Mouse (Mus musculus) gastrocnemius, adult 2 months (tissue): Measurements from ENCODE around the gene Stub1. TPM values are rescaled to one million over a fixed set of nuclear protein-coding genes. Genes with fewer than 3 reads are reported as not detected.

Source experiments
- DNase-seq: peaks from one replicate; pipeline ENCODE4 v3.0.0; 2022
- H3K27ac ChIP-seq: fragments of 200-600 bp; 2 replicates; pipeline ENCODE4 v1.8.1; 2022; ENCODE audit warnings: mild to moderate bottlenecking
- H3K4me3 ChIP-seq: fragments of 200-600 bp; 2 replicates; pipeline ENCODE4 v1.8.1; 2022; ENCODE audit warnings: mild to moderate bottlenecking, moderate library complexity
- CTCF ChIP-seq: fragments of 200-600 bp; IDR thresholded peaks from 2 replicates; pipeline ENCODE4 v1.8.1; 2022; ENCODE audit warnings: antibody characterized with exemption, mild to moderate bottlenecking, moderate library complexity
- intact Hi-C: fragments of 180-260 bp; cut with DNase I; formaldehyde crosslinking; loops from one replicate; pipeline ENCODE4 v1.15.1; 2025
- long read RNA-seq, 2 experiments: library from polyadenylated mRNA; stranded (forward); transcript quantifications; one replicate each; pipeline ENCODE4 v2.0.0; 2021
- total RNA-seq, 2 experiments: library from RNA; stranded (reverse); gene quantifications; 2 replicates each; pipeline ENCODE4 v1.2.3; 2021

The Stub1 gene
- total RNA-seq = 10 to 100 TPM; 85.8 to 93.8 TPM
- long read RNA-seq, experiment 1, transcript Stub1-207 (7 exons, 1,341 nt) = minor isoform, 12 of 220 reads
- long read RNA-seq, experiment 1, transcript Stub1-201 (7 exons, 1,803 nt) = major isoform, 134 of 220 reads
- long read RNA-seq, experiment 1, partial matches to known transcripts = 19 of 220 reads
- long read RNA-seq, experiment 1, other reads (novel, unspliced or antisense) = 49 of 220 reads
- long read RNA-seq, experiment 2, transcript Stub1-207 (7 exons, 1,341 nt) = minor isoform, 17 of 235 reads
- long read RNA-seq, experiment 2, transcript Stub1-201 (7 exons, 1,803 nt) = major isoform, 169 of 235 reads
- long read RNA-seq, experiment 2, partial matches to known transcripts = 10 of 235 reads
- long read RNA-seq, experiment 2, other reads (novel, unspliced or antisense) = 34 of 235 reads

DNA sequence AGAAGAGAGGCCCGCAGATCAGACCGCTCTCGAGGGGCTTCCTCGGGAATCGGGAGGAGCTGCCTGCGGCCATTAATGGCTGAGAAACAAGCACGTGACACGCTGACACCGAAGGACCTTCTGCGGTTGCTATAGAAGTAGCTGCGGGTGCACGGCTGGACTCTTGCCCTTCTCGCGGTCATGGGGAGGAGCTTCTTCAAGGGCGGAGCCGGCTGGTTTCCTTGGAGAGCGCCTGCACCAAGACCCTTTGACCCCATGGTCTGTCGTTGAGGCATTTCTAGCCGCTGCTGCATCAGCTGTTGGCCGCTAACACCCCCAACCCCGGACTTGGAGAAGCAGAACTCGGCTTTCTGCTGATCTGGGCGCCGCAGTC lies at the start of gene Stub1:
Gene Stub1, minus strand, starts transcription at position 114 of the 373 bp plus-strand sequence.
- peak; percentile 97 for DNase-seq
- TF ChIP-seq CTCF = no peak
- peak within 1 kb of the TSS; percentile 99 for H3K27ac ChIP-seq
- H3K4me3 ChIP-seq = peak within 1 kb of the TSS; percentile 95
- intact Hi-C loops = loop anchor here (5.0 kb wide), 1 partner anchor 34 kb away; the partner anchor contains the start of gene Mcrip2

DNA sequence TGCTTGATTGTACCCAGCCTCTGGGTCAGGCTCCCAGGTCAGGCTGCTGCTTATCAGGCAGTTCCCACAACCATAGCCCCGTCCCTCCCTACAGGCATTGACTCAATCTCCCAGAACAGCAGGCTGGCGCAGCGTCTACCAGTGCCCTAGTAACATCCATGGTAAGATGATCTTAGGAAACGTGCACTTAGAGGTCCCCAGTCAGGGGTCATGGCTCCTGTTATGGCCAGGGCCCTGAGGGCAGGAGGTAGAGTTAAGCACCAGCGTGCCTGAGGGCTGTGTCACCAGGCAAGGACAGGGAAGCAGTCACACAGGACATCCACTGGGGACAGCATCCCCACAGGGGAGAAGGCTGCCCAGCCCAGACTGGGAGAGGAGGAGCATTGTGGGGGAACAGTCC lies 49.1 kb upstream of the Stub1 start:
- no peak overlapping the region for H3K27ac ChIP-seq
- intact Hi-C loops = no loop called here
- DNase-seq = no peak
- H3K4me3 ChIP-seq = no peak overlapping the region
- TF ChIP-seq CTCF = no peak

DNA sequence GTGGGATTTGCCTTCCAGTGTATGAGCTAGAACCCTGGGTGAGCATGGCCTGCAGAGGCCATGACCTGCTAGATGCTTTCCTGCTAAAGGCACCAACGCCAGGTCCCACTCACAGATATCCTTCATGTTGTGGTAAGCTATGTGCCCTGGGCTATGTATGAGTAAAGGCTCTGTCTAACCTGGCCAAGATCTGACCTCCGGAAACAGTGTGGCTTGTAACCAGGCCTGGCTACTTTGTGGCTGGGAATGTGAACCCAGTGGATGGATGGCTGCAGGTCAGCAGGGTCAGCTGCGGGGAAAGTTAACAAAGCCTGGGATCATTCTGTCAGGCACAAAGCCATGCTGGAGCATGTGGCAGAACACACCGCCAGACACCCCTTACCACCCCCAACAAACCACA lies 48.5 kb upstream of the Stub1 start:
- TF ChIP-seq CTCF = no peak
- no peak overlapping the region for H3K4me3 ChIP-seq
- DNase-seq = no peak
- H3K27ac ChIP-seq = no peak overlapping the region
- intact Hi-C loops = no loop called here

DNA sequence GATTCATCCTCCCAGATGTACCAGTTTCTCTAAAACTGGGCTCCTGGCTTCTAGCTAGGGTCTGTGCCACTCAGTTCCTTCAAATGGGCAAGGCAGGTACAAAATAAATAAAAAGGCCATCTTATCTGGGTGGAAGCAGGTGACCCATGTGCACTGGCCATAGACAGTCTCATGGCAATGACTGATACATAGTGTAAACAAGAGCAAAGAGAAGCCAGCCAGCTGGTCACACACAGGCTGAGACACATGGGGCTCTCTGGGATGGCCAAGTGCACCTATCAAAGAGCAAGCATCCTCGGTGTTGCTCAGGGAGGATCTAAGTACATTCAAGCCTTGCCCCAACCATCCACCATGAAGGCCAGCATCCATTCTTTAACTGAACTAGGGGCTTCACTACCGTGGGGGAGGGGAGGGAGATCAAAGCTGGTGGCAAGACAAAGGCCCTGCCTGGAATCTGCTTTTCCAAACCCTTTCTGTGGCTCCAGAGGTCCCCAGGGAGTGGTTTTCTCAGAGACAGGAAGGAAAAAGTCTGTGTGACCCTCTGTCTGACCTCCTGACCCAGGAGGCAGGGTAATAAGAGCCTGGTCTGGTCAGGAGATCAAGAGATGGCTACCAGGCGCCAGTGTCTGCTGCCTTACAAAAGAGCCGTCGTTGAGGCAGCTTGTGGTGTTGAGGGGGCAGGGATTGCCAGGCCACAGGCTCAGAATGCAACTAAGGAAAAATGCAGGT lies 47.9 kb upstream of the Stub1 start:
- TF ChIP-seq CTCF = no peak
- DNase-seq = no peak
- H3K27ac ChIP-seq = no peak overlapping the region
- H3K4me3 ChIP-seq = no peak overlapping the region
- intact Hi-C loops = no loop called here

DNA sequence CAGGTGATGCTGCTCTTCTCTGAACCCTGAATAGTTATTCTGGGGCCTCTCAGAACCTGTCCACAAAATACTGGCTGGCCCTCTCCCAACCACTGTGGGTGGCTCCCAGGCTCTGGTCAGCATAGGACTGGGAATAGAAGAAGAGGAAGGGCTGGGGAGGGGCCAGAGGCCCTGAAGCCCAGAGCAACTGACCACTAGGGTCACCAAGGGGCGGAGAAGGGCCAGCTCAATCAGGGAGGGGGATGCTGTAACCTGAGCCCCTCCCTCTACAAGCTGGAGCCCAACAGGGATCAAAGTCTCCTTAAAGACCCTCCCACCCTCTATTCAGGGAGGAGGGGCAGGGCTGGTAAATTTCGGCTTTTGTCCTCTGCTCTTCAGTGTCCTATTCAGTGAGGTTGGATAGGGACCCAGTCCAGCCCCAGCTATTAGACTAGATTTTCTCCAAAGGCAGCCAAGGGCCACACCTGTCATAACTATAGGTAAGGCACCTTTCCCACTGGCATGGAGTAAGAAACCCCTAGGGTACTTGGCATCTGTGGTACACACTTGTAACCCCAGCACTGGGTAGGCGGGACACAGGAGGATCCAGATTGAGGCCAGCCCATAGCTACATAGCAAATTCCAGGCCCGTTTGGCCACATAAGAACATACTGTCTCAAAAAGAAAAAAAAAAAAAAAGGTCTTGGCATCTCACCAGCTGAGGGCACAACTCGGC lies 47.1 kb upstream of the Stub1 start, which contains the start of gene Wfikkn1:
Gene Wfikkn1, minus strand, starts transcription at position 663 of the 715 bp plus-strand sequence.
- intact Hi-C loops = no loop called here
- no peak for TF ChIP-seq CTCF
- Histone ChIP-seq H3K4me3 (no peak within 1 kb of the TSS), H3K27ac (no peak within 1 kb of the TSS)
- no peak for DNase-seq

DNA sequence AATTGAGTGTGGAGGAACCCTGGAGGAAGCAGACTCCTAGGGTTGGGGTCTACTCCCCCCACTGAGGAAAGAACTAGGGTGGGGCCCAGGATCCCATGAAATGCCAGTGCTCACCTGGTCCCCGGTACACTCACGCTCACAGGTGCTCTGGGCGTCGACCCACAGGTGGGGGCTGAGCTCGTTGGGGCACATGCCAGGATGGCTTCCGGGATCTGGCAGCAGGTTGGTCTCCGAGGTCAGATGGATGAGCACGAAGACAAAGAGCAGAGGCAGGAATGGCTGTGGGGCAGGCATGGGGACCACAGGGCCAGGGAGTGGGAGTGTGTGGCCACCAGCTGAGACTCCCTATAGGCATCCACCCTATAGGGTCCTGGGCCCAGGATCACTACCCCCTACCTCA lies 46.5 kb upstream of the Stub1 start:
- no peak for DNase-seq
- intact Hi-C loops = loop anchor here (5.0 kb wide), 1 partner anchor 38 kb away; the partner anchor contains the start of gene Rab40c
- Histone ChIP-seq H3K4me3 (no peak overlapping the region), H3K27ac (no peak overlapping the region)
- TF ChIP-seq CTCF = no peak

DNA sequence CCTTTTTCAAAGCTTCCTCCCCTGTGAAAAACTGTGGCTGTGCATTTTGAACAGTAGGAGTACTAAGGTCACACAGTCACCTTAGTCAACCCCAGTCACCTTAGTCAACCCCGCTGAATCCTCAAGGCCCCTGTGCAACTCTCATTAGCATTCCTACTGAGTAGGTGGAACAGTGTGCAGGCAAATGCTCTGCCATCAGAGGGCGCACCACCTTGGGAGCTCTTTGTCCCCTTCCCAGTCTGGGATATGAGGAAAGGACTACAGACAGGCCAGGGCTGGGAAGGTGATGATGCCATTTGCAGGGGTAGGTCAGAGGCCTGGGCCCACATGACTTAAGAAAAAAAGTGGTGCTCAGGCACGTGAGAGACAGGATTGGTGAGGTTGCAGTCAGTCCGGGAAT lies 46.1 kb upstream of the Stub1 start:
- DNase-seq = no peak
- Histone ChIP-seq H3K27ac (no peak overlapping the region), H3K4me3 (no peak overlapping the region)
- intact Hi-C loops = loop anchor here (5.0 kb wide), 1 partner anchor 38 kb away; the partner anchor contains the start of gene Rab40c
- peak; percentile 56 for TF ChIP-seq CTCF

DNA sequence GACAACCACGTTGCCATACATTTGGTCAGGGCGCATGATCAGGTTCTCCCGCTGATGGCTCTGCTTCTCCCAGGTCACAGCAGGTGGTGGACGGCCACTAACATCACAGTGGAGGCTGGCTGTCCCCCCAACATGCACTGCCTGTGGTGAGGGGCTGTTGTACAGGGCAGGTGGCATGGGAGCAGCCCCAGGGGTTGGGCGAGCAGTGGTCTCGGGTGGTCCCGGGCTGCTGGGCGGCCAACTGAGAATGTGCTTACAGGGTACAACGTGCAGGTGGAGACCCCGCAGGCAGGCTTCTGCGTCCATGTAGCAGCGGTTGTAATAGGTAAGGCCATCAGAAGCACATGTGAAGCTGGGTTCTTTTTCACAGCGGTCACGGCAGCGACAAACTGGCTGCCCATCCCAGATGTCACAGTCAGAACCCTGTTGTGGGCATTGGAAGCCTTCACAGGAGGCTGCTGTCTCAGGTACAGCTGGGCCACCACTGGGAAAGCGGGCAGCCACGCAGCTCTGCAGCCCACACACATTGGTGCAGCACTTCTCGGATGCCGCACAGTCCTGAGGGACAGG lies 45.5 kb upstream of the Stub1 start:
- H3K4me3 ChIP-seq = no peak overlapping the region
- no peak for TF ChIP-seq CTCF
- intact Hi-C loops = loop anchor here (5.0 kb wide), 1 partner anchor 39 kb away; the partner anchor contains the start of gene Rab40c
- no peak overlapping the region for H3K27ac ChIP-seq
- no peak for DNase-seq

DNA sequence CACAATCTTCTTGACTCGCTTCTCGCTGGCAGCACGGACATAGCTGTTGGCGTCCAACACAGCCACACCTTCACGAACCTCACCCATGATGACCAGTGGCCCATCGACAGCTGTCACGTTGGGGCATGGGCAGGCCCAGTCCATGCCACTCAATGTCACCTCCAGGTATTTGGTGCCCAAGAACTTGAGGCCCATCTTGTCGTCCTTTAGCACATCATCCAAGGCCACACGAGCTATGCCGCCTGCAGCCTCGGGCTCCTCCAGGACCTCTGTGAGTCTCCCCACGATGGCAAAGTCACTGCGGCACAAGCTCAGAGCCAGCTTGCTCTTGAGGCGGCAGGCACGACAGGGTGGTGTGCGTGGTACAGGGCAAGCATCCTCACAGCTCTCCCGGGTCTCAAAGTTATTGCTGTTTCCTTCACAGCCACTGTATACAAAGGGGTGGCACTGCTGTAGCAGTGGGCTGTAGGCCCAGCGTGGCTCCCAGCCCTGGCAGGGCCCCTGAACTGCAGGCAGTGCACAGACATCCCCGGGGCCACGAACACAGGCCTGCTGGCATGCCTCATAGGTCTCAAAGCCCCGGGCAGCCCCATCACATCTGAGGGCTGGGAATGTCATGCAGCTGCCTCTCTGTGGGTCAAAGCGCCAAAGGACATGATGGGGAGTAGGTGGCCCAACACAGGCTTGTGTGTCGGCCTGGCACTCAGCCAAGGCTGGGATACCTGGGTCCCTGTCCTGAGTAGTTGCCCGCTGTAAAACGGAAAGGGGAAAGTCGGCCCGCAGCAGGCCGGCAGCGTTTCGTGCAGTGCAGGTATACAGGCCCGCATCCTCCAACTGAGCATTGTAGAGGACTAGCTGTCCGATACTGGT lies 44.8 kb upstream of the Stub1 start:
- no peak for TF ChIP-seq CTCF
- Histone ChIP-seq H3K27ac (no peak overlapping the region), H3K4me3 (no peak overlapping the region)
- DNase-seq = no peak
- intact Hi-C loops = loop anchor here (5.0 kb wide), 1 partner anchor 39 kb away; the partner anchor contains the start of gene Rab40c

DNA sequence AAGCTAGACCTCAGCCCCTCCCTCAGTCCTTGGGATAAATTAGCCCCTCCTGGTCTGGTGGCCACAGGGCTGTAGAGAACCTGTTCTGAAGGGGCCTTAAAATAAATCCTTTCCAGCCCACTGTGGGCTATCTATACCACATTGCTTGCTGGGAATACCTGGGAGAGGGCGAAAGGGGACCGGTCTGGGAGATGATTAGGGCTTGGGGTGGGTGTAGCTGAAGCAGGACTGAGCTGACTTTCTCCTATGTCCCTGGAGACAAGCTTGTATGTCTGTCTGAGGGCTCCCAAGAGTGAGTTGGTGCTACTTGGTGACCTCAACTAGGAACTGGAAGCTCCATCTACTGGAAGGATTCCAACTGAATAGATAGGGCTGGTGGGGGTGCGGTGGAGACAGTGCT lies 43.8 kb upstream of the Stub1 start:
- no peak for TF ChIP-seq CTCF
- intact Hi-C loops = loop anchor here (5.0 kb wide), 1 partner anchor 40 kb away; the partner anchor contains the start of gene Rab40c
- DNase-seq = no peak

DNA sequence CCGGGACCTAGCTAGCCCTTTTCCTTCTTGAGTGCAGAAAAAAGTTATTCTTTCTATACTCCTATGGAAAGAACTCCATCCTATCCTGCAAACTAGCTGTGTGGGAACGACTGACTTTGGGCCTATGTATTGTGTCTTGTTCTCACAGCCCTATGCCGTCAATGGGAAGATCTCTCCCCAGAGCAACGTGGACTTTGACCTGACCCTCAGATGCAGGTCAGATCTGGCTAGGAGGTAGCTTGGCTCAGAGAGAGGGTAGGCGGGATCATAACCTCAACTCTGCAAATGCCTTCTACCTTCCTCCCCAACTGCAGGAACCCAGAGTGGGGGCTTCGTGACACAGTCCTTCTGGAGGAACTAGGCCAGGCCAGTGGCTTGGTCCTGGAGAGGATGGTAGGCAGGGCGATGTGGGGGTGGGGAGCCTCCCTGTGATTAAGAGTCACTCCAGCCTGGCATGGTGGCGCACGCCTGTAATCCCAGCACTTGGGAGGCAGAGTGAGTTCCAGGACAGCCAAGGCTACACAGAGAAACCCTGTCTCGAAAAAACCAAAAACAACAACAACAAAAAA lies 43.2 kb upstream of the Stub1 start:
- intact Hi-C loops = loop anchor here (5.0 kb wide), 1 partner anchor 41 kb away; the partner anchor contains the start of gene Rab40c
- Histone ChIP-seq H3K27ac (no peak overlapping the region), H3K4me3 (peak overlapping the region; percentile 79)
- DNase-seq = no peak
- no peak for TF ChIP-seq CTCF

More for the DNA sequence above, 43.8 kb upstream of the Stub1 start:
- H3K27ac ChIP-seq = no peak overlapping the region
- H3K4me3 ChIP-seq = no peak overlapping the region
